Mouse (Mus musculus): ENCODE data around the gene Sptb. TPM values are rescaled to one million over a fixed set of nuclear protein-coding genes. Genes with fewer than 3 reads are reported as not detected.

The Sptb gene
- polyA plus RNA-seq (2012; rRNA removed), result 101 and 111 TPM in 2 replicates

DNA sequence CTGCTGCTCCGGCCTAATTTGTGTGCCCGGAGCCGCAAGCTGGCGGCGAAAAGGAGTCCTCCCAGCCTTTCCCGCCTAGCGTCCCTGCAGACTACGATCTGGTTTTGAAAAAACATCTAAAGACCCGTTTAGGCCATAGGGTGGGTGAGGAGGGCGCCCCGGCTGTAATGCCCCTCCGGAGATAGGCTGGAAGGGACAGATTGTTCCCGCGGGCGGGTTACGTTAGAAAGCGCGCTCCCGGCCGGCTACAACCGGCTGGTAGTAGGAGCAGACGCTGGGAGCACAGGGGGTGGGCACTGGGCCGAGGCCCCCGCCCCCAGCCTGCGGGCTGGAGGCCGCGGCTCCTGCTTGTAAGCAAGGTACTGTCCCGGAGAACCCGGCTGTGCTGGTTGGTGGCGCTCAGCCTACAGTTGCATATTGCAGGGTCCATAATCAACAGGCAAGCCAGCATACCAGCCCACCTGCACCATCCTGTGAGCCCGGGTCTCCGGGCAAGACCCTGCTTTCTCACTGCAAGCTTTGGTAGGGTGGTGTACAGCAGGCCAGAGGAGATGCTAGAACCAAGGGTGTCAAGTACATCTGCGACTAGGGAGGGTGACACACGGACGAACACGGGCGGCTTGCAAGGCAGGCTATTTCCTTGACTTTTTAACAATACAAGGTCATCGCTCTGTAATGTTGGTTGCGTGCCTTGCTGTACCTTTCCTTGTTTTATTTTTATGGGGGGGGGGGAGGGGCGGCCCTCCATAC, at the start of gene Sptb:
TSS of gene Sptb (minus strand) at position 197 of the 750 bp plus-strand sequence.
- DNase-seq, result peak; percentile 96 to 97
- peak within 1 kb of the TSS; percentile 95 for H3K4me3 ChIP-seq (replicated peaks; ENCODE audit: insufficient read depth, low read depth, low read length)
- 1% methylated on average over 40 of the region's 40 CpGs for WGBS
- no peaks in the 10 kb centered on the region for H3K27me3 ChIP-seq (ENCODE audit: control insufficient read depth, insufficient read depth, low read length)
- H3K4me1 ChIP-seq (ENCODE audit: control insufficient read depth, insufficient read depth, low read length), result peaks cover 4% of the 10 kb centered on the region
- TF ChIP-seq POLR2A (IDR thresholded peaks at IDR 0.05; ENCODE audit: borderline replicate concordance, insufficient read depth, low read length) (peak; percentile 44; the same call in 1 of the 2 replicates), CTCF (IDR thresholded peaks at IDR 0.05; ENCODE audit: borderline replicate concordance, insufficient read depth, low read depth, low read length) (no peak)
- peak within 1 kb of the TSS; percentile 100 for H3K27ac ChIP-seq (ENCODE audit: insufficient read depth, low read length)

DNA sequence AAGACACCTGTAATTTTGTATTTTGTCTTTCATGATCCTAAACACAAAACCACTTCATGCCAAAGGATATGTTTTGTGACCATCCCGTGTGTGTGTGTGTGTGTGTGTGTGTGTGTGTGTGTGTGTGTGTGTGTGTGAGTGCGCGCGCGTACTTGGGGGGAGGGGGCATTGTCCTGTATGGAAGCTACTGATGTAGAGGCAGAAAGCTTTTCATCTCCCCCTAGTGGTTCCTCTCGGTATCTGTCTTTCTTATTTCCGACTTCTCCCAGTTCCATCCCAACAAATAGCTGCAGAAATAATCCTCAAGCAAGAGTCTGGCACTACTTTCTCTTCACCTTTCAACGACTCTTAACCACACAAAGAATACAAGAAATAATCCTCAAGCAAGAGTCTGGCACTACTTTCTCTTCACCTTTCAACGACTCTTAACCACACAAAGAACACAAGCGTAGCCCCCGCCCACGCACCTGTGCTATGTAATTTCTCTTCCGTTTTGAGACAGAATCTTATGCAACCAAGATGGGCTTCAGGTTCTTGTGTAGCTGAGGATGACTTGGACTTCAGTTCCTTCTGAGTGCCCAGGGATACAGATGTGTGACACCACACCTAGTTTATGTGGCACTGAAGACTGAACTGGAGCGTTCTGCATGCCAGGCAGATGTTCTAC, 42.4 kb upstream of the Sptb start:
- peak; percentile 30 to 77 for DNase-seq
- no peaks in the 10 kb centered on the region for H3K27me3 ChIP-seq (ENCODE audit: control insufficient read depth, insufficient read depth, low read length)
- H3K4me3 ChIP-seq (replicated peaks; ENCODE audit: insufficient read depth, low read depth, low read length), result no peak overlapping the region
- H3K4me1 ChIP-seq (ENCODE audit: control insufficient read depth, insufficient read depth, low read length), result peaks cover 3% of the 10 kb centered on the region; the same call in 1 of the 2 replicates
- 45% methylated on average over 14 of the region's 14 CpGs for WGBS
- H3K27ac ChIP-seq (ENCODE audit: insufficient read depth, low read length), result no peak overlapping the region
- TF ChIP-seq POLR2A (IDR thresholded peaks at IDR 0.05; ENCODE audit: borderline replicate concordance, insufficient read depth, low read length), result no peak
- TF ChIP-seq CTCF (IDR thresholded peaks at IDR 0.05; ENCODE audit: borderline replicate concordance, insufficient read depth, low read depth, low read length), result peak; percentile 62; the same call in 1 of the 2 replicates

DNA sequence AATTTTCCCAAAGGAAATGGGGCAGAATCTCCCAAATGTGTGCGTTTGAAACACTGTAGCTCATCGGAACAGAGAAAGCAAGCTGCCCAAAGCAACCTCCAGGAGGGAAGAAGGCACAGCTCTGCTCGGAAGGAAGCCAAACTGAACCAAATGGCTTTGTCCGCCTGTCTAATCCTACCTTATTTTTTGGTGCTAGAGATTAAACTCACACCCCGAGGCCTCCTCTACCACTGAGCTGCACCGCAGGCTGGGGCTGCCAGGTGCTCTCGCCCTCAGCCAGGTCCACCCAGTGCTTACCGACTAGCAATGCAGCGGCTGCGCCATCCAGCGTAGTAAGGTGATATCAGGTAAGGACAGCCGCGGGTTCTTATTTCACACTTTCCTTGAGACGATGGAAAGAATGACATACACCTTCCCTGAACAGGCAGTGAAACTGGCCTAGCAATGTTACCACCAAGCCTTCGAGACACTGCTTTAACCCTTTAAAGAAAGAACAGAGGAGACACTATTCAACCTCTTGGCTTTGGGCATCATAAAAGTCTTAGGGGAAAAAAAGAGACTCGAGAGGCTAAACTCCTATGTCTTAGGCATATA, 40.6 kb upstream of the Sptb start:
- no peaks in the 10 kb centered on the region for H3K27me3 ChIP-seq (ENCODE audit: control insufficient read depth, insufficient read depth, low read length)
- WGBS, result 59% methylated on average over 16 of the region's 16 CpGs
- no peak overlapping the region for H3K27ac ChIP-seq (ENCODE audit: insufficient read depth, low read length)
- no peak for TF ChIP-seq CTCF (IDR thresholded peaks at IDR 0.05; ENCODE audit: borderline replicate concordance, insufficient read depth, low read depth, low read length)
- TF ChIP-seq POLR2A (IDR thresholded peaks at IDR 0.05; ENCODE audit: borderline replicate concordance, insufficient read depth, low read length), result no peak
- peaks cover 3% of the 10 kb centered on the region; the same call in 1 of the 2 replicates for H3K4me1 ChIP-seq (ENCODE audit: control insufficient read depth, insufficient read depth, low read length)
- peak; percentile 58 to 71 for DNase-seq
- H3K4me3 ChIP-seq (replicated peaks; ENCODE audit: insufficient read depth, low read depth, low read length), result no peak overlapping the region

DNA sequence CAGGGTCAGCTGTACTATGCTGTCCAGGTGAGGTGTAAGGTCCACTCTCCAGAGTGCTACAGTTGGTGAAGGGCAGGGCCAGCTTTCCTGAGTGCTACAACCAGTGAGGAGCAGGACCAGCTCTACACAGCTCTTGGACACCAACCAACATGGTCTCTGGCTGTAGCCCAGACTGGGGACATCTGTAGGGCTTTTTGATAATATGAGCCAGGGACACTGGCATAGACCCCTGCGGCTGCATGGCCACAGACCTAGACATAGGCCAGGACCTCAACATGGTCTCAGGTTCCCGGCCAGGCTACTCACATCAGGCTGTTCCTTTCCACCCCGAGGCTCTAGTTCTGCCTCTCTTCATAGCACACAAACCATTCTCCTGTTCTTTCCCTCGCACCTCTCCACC, 17.6 kb upstream of the Sptb start:
- TF ChIP-seq CTCF (IDR thresholded peaks at IDR 0.05; ENCODE audit: borderline replicate concordance, insufficient read depth, low read depth, low read length) (no peak), POLR2A (IDR thresholded peaks at IDR 0.05; ENCODE audit: borderline replicate concordance, insufficient read depth, low read length) (no peak)
- Histone ChIP-seq H3K27me3 (ENCODE audit: control insufficient read depth, insufficient read depth, low read length) (no peaks in the 10 kb centered on the region), H3K4me3 (replicated peaks; ENCODE audit: insufficient read depth, low read depth, low read length) (no peak overlapping the region), H3K4me1 (ENCODE audit: control insufficient read depth, insufficient read depth, low read length) (no peaks in the 10 kb centered on the region), H3K27ac (ENCODE audit: insufficient read depth, low read length) (no peak overlapping the region)
- WGBS, result 60% methylated on average over 4 of the region's 4 CpGs
- DNase-seq, result peak in 1 of 2 experiments; percentile 6

DNA sequence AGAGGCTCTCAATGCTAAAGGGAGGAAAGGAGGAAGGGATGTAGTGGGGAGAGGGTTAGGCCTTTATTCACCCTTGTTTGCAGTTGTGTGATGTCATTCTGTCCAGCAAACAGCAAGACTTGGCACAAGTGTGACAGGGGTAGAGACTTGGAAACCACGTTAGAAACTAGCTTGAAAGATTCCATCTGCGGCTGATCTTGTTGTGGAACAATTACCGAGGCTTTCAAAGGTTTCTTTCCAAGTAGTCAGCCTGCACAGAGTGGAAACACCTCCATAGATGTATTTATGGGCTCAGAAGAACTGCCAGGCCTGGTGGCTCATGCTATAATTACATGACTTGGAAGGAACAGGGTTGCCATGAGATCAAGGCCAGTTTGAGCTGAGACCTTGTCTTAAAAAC, 11.7 kb upstream of the Sptb start:
- Histone ChIP-seq H3K27me3 (ENCODE audit: control insufficient read depth, insufficient read depth, low read length) (no peaks in the 10 kb centered on the region), H3K27ac (ENCODE audit: insufficient read depth, low read length) (no peak overlapping the region), H3K4me3 (replicated peaks; ENCODE audit: insufficient read depth, low read depth, low read length) (no peak overlapping the region), H3K4me1 (ENCODE audit: control insufficient read depth, insufficient read depth, low read length) (peaks cover 3% of the 10 kb centered on the region; the same call in 1 of the 2 replicates)
- no peak for DNase-seq
- TF ChIP-seq POLR2A (IDR thresholded peaks at IDR 0.05; ENCODE audit: borderline replicate concordance, insufficient read depth, low read length), result no peak
- no peak for TF ChIP-seq CTCF (IDR thresholded peaks at IDR 0.05; ENCODE audit: borderline replicate concordance, insufficient read depth, low read depth, low read length)
- WGBS, result 69% methylated on average over 3 of the region's 3 CpGs

DNA sequence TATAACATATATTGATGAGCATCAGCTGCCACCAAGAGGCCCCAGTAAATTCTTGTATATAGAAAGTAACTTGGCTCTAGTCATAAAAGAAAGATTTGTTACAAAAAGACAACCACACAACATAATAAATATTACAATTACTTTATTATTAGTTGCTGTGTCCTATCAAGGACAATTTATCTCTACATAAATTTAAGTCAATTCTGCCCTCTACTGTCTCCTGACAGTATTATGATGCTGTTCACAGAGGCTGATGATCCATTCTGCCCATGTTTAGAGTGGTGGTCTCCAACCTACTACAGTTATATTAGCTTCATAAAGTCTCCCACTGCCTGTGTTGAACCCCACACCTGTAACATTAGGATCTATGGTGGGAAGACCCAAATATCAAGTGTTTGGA, 10.2 kb upstream of the Sptb start:
- Histone ChIP-seq H3K4me3 (replicated peaks; ENCODE audit: insufficient read depth, low read depth, low read length) (no peak overlapping the region), H3K4me1 (ENCODE audit: control insufficient read depth, insufficient read depth, low read length) (peaks cover 3% of the 10 kb centered on the region; the same call in 1 of the 2 replicates), H3K27ac (ENCODE audit: insufficient read depth, low read length) (no peak overlapping the region), H3K27me3 (ENCODE audit: control insufficient read depth, insufficient read depth, low read length) (no peaks in the 10 kb centered on the region)
- DNase-seq, result no peak
- TF ChIP-seq CTCF (IDR thresholded peaks at IDR 0.05; ENCODE audit: borderline replicate concordance, insufficient read depth, low read depth, low read length), result no peak
- no peak for TF ChIP-seq POLR2A (IDR thresholded peaks at IDR 0.05; ENCODE audit: borderline replicate concordance, insufficient read depth, low read length)

DNA sequence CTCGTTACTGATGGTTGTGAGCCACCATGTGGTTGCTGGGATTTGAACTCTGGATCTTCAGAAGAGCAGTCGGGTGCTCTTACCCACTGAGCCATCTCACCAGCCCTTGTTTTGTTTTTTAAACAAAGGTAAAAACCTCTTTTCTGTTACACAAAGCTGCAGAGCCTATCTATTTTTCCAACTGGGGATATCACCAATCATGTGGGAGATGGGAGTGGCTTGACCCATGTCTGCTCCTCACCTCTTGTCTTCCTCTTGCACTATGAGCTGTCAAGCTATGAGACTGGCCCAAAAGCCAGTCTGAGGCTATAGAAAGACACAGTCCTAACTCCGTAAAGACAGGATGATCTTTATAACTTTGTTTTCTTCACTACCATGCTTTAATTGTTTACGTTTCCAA, 8.0 kb upstream of the Sptb start:
- Histone ChIP-seq H3K4me3 (replicated peaks; ENCODE audit: insufficient read depth, low read depth, low read length) (no peak overlapping the region), H3K4me1 (ENCODE audit: control insufficient read depth, insufficient read depth, low read length) (peaks cover 3% of the 10 kb centered on the region; the same call in 1 of the 2 replicates), H3K27ac (ENCODE audit: insufficient read depth, low read length) (no peak overlapping the region), H3K27me3 (ENCODE audit: control insufficient read depth, insufficient read depth, low read length) (no peaks in the 10 kb centered on the region)
- no peak for DNase-seq
- 95% methylated on average over 4 of the region's 4 CpGs for whole genome bisulfite sequencing
- TF ChIP-seq CTCF (IDR thresholded peaks at IDR 0.05; ENCODE audit: borderline replicate concordance, insufficient read depth, low read depth, low read length) (no peak), POLR2A (IDR thresholded peaks at IDR 0.05; ENCODE audit: borderline replicate concordance, insufficient read depth, low read length) (no peak)

All from cerebellum, adult 2 months (tissue).